Mouse (Mus musculus) ES-Bruce4 (cell line): ENCODE results near the gene Sp3.

Source experiments
- CTCF ChIP-seq: IDR thresholded peaks from one replicate; pipeline ENCODE4 v1.8.1; 2011; ENCODE audit warnings: low read depth, low read length
- EP300 ChIP-seq: IDR thresholded peaks from 2 replicates; pipeline ENCODE4 v1.6.1; 2011; ENCODE audit warnings: low read depth, low read length; ENCODE audit not compliant: insufficient read depth

GRCm38 (mm10) chr2:72965450-72965849 is 14.8 kb downstream of the Sp3 start:
- TF ChIP-seq EP300 (no peak), CTCF (no peak)
